Mouse (Mus musculus) liver, embryonic 13.5 days (tissue): ENCODE results near the gene Nudt4. TPM values are rescaled to one million over a fixed set of nuclear protein-coding genes. Genes with fewer than 3 reads are reported as not detected.

Experiments
- microRNA-seq: library from miRNA; unstranded; fragments of <30 nt; microRNA quantifications from one replicate; pipeline ENCODE4, GENCODE M21; 2016
- polyA plus RNA-seq: library from polyadenylated mRNA; unstranded; fragments of >200 nt; fragmentation: Nextera tagmentation; extraction: Ambion mirVana; gene quantifications from 2 replicates; pipeline ENCODE4 v1.2.1, GENCODE M21; 2015

Gene Nudt4
- polyA plus RNA-seq, 1 experiment from 2014 or later: 81.7 TPM

Small RNA genes lying within 50 kb of the gene (microRNA-seq; reads per million reads assigned to microRNA genes)
- gene Mir3058: 49.6 reads per million, percentile 43 among the genes with 10 or more reads in this experiment

Other genes with a start within 250 kb of the Nudt4 start
- gene Cradd, start 240.0 kb downstream of the Nudt4 start, polyA plus RNA-seq: 3.3 and 4.8 TPM in 2 replicates
- gene Socs2, start 147.0 kb downstream of the Nudt4 start, polyA plus RNA-seq: 6.9 and 8.1 TPM in 2 replicates
- gene Mrpl42, start 62.2 kb downstream of the Nudt4 start, polyA plus RNA-seq: 255 and 265 TPM in 2 replicates
- gene Ube2n, start 49.0 kb downstream of the Nudt4 start, polyA plus RNA-seq: 183 and 200 TPM in 2 replicates
- gene Anapc15-ps, start 109.3 kb upstream of the Nudt4 start, polyA plus RNA-seq: not detected in 2 replicates